Mouse (Mus musculus) brain, adult 2 months (tissue): ENCODE results near the gene Atad3a.
"Not testable (repeated sequence)": the region's sequence is repeated elsewhere in the genome, so short reads cannot be mapped to it uniquely, and the experiment has no call there.

ENCODE experiments used
- DNase-seq: peaks from one replicate; pipeline ENCODE4 v3.0.0; 2011; ENCODE audit warnings: low read depth, low spot score

Atad3a gene

DNA sequence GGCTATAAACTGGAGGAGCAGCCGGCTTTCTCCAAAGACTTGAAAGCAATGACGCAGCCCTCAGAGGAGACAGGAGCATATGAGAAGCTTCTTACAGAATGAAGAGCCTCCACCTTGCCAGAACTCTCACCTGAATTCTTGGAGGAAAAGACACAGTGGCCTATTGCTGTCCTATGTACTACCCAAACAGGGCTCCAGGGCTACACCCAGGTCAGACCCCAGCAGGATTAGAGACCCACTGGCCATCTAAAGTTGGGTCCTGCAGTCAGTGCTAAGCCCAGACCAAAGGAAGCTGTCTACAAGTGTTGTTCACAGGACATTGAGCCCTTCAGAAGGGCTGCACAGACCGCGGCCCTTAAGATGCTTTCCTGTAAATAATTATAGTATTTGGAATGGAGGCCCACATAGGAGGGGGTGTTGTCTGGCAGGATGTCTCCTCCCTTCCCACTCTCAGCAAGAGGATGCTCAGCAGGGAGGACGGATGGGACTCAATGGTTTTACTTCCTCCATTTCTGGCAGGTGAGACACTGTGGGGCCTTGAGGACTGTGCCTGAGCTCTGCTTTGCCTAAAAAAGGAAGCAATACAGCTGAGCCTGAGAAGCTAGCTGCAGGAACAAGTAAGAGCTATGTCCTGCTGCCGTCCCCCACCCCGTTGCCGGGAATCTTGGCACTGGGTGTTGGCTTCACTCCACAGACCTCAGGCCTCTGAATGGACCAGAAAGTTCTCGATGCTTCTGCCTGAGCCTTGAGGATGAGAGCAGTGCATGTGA, 14.3 kb upstream of the Atad3a start:
- DNase-seq: peak; percentile 63

DNA sequence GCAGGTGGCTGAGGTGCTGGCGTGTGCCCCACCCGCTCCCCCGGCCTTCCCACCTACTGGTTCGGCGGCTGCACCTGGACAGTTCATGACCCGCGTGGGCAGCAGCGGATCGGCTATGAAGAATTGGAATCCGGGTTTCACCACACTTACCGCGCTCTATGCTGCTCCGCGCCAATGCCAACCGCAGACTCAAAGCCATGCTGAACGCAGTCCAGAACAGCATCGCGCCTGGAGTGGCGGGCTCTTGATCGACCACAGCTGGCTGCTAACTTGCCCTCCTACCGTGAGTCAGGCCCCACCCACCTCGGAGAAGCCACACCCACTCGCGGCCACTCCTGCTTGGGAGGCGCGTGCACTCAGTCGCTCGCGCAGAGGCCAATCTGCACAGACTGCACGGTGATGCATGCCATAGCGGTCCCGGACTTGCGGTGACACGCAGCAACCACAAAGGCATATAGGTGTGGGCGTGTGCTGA, 13.4 kb upstream of the Atad3a start, which contains the start of gene Vwa1:
Gene Vwa1 (minus strand): TSS at position 419 of the 475 bp plus-strand sequence.
- peak; percentile 96 for DNase-seq

DNA sequence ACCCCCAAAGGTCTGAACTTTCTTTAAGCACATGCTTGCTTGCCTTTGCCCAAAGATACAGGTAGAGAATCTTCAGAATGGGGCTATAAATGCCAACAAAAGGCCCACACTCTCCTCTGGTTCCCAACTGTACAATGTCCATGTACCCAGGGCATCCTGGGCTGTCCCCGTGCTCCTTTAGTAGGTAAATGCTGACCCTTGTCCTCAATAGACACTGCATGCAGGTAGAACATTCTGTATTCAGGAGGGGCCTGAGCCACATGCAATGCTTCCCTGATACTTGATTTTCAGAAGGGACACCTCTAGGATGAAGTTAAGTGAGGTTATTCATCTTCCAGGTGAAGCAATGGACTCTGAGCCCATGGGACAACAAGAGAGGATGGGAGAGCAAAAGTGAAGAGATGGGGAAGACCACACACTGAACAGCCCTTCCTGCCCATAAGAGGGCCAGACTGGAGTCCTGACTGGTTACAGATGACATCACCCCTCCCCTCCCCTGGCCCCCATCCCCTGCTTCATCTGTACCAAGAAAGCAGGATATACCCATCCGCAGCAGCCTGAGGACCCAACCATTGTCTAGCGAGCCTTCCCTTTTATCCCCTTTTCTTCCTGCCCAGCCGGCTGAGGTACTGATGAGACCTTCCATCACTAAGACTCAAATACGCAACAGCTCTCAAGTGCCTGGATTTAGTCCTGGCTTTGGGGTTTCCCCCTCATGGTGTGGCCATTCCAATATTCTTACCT, 12.6 kb upstream of the Atad3a start:
- no peak for DNase-seq

DNA sequence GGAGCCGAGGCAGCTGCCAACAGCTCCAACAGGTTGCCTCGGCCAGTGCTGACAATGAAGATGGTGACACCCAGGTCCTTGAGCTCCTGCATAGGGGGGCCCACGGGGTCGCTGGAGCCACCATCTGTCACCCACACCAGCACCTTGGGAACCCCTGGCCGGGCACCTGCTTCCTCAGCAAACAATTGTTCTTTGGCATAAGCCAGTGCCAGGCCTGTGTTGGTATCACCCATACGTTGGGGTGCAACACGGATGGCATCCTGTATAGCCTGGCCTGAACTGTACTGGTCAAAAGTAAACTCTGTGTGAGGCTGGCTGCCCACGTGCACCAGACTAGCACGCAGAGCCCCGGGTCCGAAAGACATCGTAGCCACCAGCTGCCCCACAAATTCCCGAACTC, 11.9 kb upstream of the Atad3a start:
- DNase-seq: no peak

DNA sequence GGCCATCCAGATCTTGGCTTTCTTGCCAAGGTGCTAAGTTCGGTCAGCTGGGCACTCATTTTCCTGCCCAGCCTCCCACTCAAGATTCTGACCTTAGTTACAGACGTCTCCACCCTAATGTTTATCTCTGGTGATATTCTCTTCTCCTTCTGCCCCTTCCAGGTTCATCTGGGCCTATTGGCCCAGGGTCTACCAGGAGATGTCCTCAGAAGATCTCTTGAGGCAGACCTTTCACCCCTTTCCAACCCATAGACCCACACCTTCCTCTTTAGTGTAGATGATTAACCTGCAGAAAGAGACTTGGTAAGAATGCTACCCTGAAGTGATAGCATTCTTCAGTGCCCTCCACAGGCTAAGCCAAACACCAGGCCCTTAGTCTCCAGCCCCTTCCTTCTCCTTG, 10.8 kb upstream of the Atad3a start:
- DNase-seq: no peak

DNA sequence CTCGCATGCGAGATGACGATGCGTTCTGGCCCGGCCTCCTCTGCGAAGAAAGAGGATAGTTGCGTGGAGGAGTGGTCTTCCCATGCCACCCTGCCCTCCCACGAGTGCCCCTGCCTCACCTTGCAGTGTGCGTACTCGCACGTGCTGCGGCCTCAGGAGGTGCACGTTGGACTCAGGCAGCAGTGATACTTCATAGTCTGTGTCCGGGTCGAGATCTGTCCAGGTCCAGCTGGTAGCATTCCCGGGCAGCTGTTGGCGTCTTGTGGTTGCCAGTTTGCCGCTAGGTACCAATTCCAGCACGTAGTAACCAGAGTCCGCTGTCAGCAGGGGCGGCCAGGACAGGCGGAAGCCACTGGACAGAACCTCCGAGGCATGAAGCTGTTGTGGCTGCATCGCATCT, 9.7 kb upstream of the Atad3a start:
- no peak for DNase-seq

DNA sequence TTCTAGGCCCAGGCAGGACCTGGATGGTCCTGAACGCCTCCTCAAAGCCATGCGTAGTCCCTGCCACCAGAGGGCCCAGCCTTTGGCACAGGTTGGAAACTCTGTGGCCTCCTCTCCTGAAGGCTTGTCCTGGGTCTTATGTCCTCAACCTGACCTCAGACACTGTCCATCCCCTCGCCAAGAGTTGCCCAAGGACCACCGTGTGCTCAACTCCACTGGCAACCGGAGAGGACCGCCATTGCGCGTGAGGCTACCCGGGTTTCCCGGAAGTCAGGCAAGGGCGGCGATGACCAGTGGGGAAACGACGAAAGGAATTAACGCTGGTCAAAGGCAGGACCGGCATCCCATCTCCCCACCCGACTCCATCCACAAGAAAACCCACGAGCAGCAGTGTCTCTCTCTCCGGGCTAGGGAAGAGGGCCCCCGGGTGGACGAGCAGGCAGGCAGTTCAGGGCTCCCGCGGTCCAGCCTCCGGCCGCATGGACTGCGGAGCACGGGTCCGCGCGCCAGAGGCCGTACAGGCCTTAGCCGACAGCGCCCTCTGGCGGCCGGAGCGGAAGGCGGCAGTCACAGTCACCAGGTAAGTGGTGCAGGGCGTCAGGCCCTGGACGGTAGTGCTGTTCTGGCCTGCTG, 9.1 kb upstream of the Atad3a start:
- peak; percentile 93 for DNase-seq

DNA sequence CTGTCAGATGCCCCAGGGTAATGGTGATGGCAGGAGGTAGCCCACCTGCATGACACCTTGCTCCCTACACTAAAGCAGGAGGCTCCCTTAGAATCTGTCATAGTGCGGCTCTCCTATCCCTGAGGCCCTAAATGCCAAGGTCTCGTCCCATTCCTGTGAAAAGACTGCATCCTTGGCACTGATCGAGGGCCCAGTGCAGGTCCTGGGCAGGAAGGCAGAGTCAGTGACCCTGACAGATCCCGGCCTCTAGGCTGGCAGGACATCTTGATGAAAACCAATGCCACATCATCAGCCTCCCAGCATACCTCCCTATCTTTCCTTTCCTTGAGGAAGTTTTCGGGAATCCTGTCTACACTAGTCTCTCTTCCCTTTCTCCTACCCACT, 8.6 kb upstream of the Atad3a start:
- DNase-seq: no peak

DNA sequence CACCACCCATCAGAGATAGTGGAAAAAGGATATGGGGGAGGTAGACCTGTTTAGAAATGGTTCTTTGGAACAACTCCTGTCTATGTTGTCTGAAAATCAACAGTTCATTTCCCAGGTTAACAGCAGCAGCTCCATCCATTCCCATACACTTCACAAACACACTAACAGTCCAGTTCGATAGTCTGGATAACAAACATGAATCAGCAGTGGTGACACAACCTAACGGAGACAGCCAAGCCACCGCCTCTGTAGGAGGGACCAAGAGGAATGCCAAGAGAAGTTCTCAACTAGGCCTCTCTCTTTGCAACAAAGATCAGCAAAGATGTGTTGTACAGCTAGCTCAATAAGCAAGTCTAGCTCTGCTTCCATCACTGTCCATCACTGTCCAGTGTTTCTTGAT, 1.5 kb upstream of the Atad3a start:
- DNase-seq: no peak

DNA sequence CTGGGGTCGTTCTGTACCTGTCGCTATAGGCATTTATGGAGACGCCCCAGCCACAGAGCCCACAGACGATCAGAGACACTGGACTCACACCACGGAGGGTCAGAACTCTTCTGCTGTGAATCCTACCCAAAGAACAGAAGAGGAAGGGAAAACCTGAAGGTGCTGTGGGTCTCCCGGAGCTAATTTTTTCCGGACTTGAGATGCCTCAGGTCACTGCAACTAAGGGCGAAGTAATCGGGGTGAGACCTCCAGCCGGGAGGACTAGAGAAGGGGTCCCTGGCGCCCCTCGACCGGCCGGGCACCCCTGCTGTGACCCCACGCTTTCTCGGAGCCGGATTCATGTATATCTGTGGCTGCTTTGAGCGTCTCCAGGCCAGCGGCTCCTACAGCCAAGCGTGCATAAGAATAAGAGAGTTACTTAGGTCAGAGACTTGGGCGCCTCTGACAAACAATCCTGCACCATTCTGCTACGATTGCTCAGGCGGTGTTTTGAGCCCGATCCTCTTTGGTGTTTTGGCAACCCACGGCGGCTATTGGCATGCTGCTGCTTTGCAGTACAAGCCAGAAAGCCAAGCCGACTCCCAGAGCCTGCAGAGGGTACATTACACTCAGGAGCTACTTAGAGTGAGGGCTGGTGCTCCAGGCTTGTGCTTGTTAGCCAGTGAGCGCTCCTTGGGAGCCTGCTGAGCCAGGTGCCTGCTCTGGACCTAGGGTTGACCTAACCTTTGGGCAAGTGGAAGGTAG, 635 bp upstream of the Atad3a start:
- no peak for DNase-seq

DNA sequence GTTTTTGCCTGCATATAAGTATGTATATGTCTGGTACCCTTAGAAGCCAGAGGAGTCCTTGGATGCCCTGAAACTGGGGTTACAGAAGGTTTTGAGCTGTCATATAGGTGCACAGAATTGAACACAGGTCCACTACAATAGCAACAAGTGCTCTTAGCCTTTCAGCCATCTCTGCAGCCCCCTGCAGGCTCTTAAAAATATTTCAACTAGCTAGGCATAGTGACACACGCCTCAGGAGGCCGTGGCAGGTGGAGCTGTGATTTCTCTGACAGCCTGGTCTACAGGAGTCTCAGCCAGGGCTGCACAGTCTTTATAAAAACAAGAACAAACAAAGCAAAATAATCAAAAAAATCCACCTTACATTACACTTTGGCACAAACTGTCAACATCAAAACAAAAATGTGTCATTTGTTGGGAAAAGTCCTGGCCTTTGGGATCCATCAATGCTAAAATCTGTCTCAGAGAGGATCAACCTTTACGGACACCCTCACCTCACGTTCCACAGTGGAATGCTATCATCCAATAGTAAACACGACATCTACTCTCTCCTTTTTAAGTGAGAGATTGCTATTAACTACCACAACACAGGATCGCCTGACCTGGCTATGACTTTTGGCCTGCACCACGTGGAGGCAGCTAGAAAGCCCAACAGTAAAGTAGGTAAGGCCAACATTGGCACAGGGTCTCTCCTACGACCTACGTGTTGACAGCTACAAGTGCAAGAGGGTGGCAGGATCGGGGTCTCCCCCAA, 856 bp downstream of the Atad3a start:
- DNase-seq: peak; percentile 56

DNA sequence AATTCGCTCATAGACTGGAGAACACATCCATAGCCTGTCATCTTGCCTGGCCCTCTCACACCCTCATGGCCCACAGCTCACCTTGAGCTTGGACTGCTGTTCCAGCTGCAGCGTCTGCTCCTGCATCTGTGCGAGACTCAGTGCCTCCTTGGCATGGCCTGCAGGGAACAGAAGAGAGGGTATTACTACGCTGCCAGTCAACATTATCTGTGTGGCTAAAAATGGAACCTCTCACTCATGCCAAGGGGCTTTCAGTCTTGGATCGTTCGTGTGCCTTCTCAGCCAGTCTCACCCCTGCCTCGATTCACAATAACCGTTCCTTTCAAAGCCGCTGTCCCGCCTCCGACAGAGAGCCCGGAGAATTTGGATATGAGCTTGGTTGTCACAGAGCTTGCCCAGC, 3.9 kb downstream of the Atad3a start:
- DNase-seq: no peak

DNA sequence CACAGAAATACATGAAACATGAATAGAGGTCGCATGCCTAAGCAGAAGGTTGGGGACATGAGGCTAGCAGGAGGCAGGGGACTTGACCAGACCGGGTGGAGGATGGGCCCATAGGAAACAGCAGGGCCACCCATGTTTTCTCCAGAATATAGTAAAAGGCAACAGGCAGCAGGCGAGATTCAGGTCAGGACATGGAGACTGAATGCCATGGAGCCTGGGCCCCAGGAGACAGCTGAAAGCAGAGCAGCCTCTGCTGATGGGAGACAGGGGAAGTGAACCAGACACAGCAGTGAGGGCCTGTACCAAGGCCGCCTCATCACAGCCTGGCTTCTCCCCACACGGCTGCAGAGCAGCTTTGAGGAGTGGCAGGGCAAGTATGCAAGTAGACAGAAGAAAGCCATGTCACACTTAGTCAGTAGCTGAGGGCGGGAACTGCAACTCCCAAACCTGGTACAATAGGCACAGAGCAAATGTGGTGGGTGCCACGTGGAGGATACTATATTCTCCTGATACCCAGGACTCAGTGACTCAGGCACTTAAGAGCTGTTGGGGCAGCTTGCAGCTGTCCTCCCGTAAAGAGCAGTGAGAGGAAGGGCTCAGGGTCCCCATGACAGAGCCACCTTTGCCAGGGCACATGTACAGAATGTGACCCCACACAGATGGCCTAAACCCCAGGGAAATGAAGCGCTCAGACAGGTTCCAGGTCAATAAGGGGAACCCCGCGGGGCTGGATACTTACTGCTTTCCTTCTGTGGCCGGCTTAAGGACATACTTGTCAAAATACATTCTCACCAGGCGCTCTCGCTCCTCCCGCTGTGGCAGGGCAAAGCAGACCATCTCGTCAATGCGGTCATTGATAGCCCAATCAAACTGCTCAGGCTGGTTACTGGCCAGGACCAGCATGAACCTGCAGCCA, 14.1 kb downstream of the Atad3a start:
- peak; percentile 73 for DNase-seq

DNA sequence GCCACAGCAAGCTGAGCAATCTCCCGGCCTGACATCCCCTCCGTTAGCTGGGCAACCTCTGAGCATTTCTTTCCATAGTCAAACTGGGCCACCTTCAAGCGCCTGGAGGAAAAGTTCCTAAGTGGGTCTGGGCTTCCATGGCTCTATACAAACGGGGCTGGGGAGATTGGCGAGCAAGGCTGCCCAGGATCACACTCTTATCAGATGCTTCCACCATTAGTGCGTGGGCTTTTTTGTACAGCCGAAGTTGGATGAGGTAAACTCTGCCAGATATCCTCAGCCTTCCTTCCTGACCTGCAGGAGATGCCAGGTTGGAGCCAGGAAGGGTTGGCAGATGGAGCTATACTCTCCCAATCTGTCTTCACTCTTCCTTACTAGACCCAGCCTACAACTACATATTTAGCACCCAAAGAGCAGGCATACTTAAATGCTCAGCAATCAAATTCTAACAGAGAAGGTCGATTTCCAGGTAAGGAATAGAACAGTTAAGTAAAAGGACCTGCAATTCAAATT, 14.8 kb downstream of the Atad3a start:
- peak; percentile 96 for DNase-seq

DNA sequence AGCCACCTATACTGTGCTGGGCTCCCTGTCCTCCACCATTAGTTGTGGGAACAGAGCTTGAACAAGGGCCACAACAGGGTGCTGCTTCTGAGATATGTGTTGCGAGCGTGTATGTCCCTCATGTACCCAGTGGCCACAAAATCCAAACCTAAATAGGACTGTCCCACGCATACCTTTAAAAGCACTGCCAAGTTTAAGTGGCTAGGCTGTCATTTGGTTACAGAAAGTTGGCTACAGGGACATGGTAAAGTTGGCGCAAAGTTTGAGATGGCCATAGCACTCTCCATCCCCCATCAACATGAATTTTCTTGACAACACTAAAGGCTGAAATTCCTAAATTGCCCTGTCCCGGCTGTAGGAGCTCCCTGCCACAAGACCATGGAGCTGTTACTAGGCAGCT, 15.8 kb downstream of the Atad3a start:
- no peak for DNase-seq

DNA sequence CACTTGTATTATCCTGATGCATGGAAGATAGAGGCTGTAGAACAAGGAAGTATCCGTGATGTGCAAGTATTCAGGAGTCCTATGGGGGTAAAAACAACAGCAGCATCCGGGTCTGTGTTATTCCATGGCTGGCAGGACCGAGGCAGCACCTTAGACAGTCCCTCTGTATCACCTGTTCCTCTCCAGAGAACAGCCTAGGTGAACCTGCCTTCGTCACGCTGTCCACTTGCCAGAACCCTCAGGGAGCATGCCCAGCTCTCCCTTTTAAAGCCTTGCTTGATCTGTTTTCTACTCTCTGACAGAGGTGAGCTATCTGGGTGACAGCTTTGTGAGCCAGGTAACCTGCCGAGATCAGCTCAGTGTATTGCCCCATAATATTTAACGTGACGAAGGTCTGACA, 16.4 kb downstream of the Atad3a start:
- DNase-seq: peak; percentile 68

DNA sequence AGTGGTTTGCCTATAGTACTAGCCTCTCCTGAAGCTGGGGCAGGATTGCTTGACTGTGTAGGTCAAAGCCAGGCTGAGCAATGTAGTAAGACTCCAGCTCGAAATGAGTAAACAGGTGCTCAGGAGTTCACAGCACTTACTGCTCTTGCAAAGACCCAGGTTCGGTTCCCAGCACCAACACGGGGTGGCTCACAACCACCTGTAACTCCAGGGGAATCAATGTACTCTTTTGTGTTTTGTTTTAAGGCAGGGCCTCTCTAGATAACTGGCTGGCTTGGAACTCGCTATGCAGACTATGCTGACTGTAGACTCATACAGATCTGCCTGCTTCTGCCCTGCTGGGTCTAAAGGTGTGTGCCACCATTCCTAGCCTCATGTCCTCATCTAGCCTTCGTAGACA, 18.2 kb downstream of the Atad3a start:
- DNase-seq: no peak

DNA sequence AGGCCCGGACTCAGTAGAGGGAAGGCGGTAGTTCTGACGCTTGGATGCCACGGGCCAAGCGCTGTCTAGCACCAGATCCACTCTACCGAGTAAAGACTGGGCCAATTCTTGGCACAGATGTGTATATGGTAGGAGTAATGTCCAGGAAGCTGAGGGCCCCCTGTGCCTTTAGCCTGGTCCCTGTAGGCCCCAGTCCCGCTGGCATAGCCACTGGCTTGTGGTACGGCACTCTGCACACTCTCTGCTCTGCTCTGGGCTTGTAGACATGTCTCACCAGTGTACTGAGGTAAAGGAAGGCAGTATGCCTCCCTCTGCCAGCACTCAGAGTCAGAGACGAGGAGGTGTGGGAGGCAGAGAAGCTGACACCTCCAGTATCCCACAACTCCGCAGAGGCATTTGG, 20.2 kb downstream of the Atad3a start:
- not testable (repeated sequence) for DNase-seq

DNA sequence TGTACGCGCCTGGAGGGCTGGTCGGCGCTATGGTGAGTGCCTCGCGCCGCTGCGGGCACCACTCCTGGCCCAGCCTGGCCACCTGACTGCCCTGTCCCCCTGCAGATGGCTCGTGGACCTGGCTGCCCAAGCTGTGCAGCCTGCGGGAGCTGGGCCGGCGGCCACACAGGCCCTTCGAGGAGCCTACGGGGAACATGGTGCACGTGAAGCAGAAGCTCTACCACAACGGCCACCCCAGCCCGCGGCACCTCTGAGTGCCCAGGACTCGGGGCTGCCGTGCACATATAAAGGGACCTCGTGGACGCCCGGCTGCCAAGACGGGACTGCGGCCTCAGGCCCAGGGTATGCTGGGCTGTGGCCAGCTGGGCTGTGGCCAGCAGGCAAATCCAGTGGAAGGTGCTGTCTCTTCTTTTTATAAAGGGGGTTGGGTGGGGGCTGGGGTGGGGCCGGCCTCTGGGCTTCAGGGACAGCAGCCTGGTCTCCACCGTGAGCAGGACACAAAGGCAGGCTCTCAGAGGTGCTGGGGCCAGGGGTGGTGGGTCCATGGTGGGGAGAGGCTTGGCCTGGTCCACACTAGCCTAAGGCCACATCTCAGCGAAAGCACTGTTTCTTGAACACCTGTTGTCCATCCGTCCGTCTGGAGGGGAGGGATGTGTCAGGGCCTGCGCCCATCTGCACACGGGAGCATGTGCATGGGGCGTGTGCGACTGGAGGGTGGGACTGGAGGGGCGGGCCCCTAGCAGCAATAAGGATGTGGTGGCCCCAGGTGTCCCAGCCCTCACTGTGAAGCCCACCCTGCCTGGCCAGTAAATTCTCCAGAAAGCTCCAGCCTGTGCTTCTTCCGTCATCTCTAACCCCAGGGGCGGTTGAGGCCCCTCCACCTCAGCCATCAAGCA, 20.9 kb downstream of the Atad3a start:
- peak; percentile 86 for DNase-seq
